Mouse (Mus musculus): ENCODE results near the gene Exoc5.

Exoc5 gene

GRCm38 (mm10) chr14:49001655-49002054, 64.8 kb downstream of the Exoc5 start:
- DNase-seq (ENCODE audit: low spot score), result no peak

- DNase-seq (ENCODE audit: low spot score), result no peak
These were observed 67.7 kb downstream of the Exoc5 start for GRCm38 (mm10) chr14:48998795-48999194.

- no peak for DNase-seq (ENCODE audit: low spot score)
These were observed 72.6 kb downstream of the Exoc5 start for GRCm38 (mm10) chr14:48993861-48994260.

GRCm38 (mm10) chr14:48992070-48992580, 74.3 kb downstream of the Exoc5 start:
- DNase-seq (ENCODE audit: low spot score), result no peak

GRCm38 (mm10) chr14:48991144-48991522, 75.3 kb downstream of the Exoc5 start:
- no peak for DNase-seq (ENCODE audit: low spot score)

- peak; percentile 80 for DNase-seq (ENCODE audit: low spot score)
These were observed 75.8 kb downstream of the Exoc5 start for GRCm38 (mm10) chr14:48990471-48991143.

- no peak for DNase-seq (ENCODE audit: low spot score)
These were observed 76.6 kb downstream of the Exoc5 start for GRCm38 (mm10) chr14:48989831-48990230.

- no peak for DNase-seq (ENCODE audit: low spot score)
These were observed 80.2 kb downstream of the Exoc5 start for GRCm38 (mm10) chr14:48986231-48986630.

- peak; percentile 57 for DNase-seq (ENCODE audit: low spot score)
These were observed 80.8 kb downstream of the Exoc5 start for GRCm38 (mm10) chr14:48985673-48986072.

GRCm38 (mm10) chr14:48978971-48979388, 87.5 kb downstream of the Exoc5 start:
- DNase-seq (ENCODE audit: low spot score), result peak; percentile 39

- no peak for DNase-seq (ENCODE audit: low spot score)
These were observed 94.9 kb downstream of the Exoc5 start for GRCm38 (mm10) chr14:48971546-48971945.

- no peak for DNase-seq (ENCODE audit: low spot score)
These were observed 97.8 kb downstream of the Exoc5 start for GRCm38 (mm10) chr14:48968670-48969069.
